Mouse (Mus musculus): ENCODE results near the gene Gm21988.

The Gm21988 gene

GRCm38 (mm10) chr11:70236717-70237116 is 2.9 kb downstream of the Gm21988 start:
- DNase-seq (ENCODE audit: low spot score): no peak

GRCm38 (mm10) chr11:70235254-70235900 is 4.3 kb downstream of the Gm21988 start:
- no peak for DNase-seq (ENCODE audit: low spot score)

DNA sequence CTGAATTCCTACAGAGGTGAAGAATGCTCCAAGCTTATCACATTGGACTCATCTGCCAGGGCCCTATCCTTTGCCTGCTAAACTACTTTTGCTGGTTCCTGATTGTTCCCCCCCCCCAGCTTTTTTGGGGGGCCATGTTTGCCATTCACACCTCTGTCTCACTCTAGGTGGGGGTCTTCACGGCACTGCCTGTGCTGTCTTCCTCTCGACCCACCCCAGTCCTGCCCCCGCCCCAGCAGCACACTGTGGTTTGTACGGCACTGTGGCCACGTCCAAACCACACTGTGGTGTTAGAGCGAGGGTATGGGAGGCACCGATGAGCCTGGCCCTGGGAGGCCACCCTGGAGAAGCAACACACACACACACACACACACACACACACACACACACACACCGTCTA is 5.1 kb downstream of the Gm21988 start:
- DNase-seq (ENCODE audit: low spot score): no peak

DNA sequence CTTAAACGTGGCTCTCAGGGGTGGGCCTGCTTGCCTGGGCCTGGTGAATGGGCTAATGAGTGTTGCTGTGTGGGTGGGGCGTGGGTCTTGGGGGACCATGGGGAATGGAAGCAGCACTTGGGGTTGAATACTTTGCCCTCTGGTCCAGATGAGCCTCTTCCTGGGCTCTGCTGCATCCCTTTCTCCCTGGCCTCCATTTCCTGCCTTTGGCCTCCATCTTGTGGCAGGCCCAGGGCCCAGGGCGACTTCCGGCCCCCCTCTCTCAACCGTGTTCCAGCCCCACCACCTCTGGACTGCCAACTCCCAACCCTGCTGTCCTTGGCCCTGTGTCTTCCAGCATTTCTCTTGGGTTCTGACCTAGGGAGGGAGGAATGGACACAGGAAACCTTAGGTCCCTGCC is 5.6 kb downstream of the Gm21988 start:
- DNase-seq (ENCODE audit: low spot score): no peak

DNA sequence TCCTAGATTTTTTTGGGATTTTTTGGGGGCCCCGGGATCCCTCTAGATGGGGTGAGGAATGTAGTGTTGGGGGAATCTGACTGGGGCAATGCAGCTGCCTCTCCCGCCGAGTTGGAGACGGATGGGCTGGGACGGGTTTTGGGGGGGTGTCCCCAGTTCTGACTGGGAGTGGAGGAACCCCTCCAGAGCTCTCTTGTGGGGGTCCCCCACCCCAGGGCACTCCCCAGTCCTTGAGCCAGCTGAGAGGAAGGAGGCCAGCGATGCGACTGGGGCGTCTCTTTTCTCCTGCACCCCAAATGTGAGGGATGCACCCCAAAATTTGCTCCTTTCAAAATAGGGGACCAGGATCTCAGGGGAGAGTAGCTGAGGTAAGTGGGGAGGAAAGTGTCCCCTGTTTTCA is 6.6 kb downstream of the Gm21988 start:
- DNase-seq (ENCODE audit: low spot score): no peak

DNA sequence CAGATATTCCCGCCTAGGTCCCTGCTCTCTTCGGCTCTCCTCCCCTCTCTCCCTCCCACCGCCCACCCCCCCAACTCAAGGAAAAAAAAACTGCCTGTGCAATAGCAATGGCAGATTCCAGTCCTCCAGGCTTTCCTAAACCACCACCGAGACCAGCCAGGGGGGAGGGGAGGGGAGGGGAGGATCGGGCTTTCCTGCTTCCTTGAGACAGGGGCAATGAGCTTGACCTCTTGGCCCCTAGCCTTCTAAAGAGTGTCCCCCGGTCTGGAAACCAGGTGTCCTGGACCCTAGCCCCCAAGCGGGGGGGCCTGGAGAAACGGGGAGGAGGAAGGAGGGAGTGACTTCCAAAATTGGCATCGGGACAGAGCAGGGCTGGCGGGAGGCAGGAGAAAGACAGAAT is 7.1 kb downstream of the Gm21988 start:
- DNase-seq (ENCODE audit: low spot score): peak; percentile 70

DNA sequence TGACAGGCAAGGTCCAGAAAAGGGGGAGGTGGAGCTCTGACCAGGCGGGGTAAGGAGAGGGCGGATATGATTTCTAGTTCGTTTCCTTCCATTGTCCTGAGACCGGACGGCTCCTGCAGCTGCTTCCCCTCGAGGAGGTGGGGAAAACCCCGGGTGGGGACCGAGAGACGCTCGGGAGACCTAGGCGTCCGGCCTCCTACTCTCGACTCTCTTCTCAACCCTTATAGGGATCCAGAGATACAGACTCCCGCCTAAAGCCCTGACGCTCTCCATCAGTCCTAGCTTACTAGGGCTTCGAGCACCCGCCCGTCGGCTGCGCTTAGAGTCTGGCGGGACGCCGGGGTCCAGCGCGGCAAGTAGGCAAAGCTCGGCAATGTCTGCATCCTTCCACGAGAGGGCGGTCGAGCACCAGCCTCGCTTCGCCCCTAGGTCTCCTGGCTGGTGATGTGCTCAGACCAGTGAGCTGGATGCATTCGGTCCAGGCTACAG is 9.3 kb downstream of the Gm21988 start:
- DNase-seq (ENCODE audit: low spot score): peak; percentile 96

DNA sequence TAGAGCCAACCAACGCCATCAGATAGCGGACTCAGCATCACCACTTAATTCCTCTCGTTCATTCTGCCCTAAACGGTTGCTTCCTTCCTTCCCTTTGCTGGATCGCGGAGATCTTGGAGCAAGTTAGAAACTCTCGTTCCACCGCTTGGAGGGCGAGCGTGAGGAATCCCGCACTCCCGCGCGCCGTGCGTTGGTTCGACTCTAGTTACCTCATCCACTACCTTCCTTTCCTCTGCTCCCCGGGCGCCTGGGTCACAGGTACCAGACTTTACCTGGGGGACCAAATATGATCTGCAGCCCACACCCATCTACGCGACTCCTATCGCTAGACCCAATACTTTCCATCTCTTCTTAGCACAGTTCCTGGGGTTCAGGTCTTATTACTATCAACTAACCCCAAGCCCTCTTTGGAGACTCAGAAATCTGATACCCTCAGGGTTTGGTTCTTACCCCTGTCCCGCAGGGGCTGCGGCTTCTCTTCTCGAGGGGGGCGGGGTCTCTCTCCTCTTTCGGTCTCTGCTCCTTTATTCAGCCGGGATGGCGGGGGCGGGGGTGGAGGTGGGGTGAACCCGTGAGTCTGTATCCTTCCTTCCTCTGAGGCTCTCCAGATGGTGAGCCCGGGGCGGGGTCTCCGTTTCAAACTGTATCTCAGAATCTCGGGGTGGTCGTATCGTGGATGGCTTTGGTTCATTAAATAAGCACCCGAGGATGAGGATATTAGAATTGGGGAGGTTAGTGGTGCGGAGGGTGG is 10.2 kb downstream of the Gm21988 start, which contains the start of gene Bcl6b:
Bcl6b (minus strand) TSS at position 539 of the 751 bp plus-strand sequence.
- no peak for DNase-seq (ENCODE audit: low spot score)

GRCm38 (mm10) chr11:70228828-70229227 is 10.8 kb downstream of the Gm21988 start:
- peak; percentile 83 for DNase-seq (ENCODE audit: low spot score)

GRCm38 (mm10) chr11:70227661-70228245 is 11.9 kb downstream of the Gm21988 start:
- no peak for DNase-seq (ENCODE audit: low spot score)

DNA sequence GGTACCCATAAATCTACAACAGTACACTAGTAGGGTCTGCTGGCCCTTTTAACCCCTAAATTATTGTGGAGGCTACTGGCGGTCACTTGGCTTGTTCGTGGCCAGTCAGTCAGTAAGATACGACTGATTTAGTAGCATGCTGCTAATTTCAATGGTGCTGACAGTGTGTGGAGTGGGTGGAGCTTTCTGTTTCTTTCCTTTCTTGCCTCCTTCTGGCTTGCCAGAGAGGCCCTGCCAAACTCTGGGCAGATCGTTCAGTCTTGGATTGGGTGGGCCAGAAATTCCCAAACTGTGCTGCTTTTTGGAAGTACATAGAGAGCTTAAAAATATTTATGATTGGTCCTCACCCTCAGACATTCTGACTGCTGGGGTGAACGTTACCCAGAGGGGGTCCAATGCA is 12.5 kb downstream of the Gm21988 start:
- no peak for DNase-seq (ENCODE audit: low spot score)

DNA sequence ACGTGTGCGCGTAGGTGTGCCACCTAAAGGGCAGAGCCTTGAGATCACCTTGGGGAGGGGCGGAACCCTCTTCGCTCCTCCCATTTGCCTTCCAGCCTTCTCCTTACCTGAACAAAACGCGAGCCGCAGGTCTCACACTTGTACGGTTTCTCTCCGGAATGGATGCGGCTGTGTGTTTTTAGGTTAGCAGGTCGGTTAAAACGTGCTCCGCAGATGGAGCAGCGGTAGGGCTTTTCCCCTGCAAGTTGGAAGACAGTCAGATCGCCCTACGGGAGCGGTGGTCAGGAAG is 13.1 kb downstream of the Gm21988 start:
- no peak for DNase-seq (ENCODE audit: low spot score)

DNA sequence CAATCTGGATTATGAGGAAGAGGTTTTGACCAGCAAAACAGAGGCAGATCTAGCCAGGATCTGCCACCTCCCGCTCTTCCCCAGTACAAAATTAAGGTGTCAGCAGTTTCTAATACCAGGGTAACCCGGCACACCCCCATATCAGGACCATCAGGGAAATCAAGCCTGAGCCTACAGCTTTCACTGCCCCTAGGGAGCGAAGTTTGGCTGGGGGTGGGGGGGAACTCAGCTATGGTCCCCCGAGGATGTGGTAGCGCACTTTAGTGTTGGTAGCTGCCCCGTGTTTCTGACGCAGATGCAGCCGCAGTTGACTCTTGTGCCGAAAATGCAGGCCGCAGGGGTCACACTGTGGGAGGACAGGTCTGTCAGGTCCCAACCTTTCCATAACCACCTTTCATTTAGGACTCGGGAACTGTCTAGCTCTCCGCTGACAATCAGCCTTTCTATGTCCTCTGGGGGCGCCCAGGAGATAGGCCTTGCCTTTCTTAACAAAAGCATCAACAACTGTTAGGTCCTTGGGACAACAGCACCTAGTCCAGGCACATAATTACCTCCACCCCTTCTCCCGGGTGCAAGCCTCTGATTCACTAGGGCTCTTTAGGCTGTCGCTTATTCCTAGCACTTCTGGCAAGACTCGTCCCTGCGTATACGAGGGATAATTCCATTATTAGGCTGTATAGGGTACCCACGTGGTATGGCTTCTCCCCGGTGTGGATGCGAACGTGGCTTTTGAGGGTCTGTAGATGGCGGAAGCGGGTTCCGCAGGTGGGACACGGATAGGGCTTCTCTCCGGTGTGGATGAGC is 13.6 kb downstream of the Gm21988 start:
- no peak for DNase-seq (ENCODE audit: low spot score)

GRCm38 (mm10) chr11:70223724-70224123 is 15.9 kb downstream of the Gm21988 start:
- no peak for DNase-seq (ENCODE audit: low spot score)

DNA sequence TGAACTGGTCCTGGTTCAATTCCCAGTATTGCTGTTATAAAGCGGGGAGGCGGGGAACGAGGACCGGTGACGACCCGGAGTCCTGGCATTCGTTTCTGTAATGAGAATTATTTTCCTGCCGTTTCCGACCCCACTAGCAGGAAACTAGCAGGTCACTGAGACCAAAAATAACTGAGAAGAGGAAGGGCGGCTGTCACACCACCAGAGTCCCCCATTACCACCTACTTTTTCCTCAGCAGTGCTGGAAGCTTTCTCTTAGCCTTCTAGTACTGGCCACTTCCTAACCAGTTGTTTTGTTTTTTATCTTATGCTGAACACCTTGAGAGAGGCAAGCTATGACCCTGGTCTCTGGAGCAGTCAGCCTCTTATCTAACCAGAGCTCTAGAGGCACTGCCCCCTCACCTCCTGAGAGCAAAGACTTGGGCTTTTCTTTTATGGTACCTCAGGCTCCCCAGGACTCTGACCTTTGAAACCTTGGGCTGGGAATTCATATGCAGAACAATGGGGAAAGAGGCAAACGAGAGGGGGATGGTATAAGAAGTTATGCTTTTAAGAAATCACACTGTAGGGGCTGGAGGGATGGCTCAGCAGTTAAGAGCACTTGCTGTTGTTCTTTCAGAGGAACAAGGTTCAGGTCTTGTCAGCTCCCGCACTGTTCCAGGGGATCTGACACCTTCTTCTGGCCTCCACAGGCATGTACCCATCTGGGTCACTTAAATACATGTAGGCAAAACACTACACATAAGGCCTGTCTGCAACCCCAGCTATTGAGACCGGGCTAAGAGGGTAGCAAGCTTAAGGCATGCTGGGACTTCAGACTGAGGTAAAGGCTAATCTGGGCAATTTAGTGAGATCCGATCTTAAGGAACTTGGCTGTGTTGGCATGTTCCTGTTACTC is 17.8 kb downstream of the Gm21988 start:
- no peak for DNase-seq (ENCODE audit: low spot score)

DNA sequence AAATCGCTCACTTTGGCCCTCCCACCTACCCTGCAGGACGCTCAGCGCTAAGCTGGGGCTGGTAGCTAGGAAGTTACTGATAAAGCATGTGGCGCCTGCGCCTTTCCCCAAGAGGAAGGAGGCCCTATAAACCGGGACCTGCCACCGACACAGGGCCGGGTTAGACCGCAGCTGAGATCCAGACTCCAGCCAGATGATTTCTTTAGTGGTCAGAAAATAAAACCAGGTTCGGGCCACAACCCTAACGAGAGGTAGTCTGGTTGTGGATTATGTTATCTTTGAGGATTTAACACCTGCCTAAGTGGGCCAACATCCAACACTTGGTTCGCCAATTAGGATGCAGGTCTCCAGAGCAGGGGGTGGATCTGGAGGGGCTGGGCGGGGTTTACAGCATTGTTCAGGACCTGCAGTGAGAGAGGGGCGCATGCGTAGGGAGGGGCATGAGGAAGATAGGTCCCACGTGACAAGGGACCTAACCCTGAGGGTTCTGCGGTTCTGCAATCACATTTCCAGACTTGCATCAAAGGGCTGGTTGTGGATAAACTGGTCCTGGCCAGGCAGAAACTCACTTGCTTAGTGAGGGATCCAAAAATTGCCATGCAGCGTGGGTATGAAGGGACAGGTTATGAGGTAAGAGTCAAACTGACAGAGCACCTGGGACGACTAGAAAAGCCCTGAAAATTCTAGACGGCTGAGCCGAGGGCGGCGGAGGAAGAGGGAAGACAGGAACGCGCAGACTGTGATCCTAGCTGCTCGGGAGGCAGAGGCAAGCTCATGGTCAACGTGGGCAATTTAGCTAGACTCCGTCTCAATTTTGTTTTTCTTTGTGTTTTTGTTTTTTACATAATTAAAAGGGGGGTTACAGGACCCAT is 18.7 kb downstream of the Gm21988 start, which contains the start of gene Slc16a13:
Slc16a13 (minus strand) TSS at position 334 of the 872 bp plus-strand sequence.
- peak; percentile 97 for DNase-seq (ENCODE audit: low spot score)

DNA sequence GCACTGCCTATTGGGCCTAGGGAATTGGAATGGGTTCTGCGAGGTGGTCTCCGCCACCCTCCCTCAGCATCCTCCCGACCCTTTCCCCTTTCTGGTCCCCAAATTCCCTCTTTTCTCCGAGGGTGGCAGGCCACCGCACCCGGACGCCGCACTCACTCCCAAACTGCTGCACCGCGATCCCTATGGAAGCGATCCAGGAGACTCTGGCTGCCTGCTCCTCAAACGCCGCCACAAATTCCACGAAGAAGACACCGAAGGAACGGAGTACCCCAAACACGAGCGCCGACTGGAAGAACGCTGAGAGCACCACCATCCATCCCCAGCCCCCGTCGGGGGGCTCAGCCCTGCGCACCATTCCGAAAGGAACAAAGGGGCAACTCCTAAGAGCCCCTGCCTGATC is 19.3 kb downstream of the Gm21988 start:
- no peak for DNase-seq (ENCODE audit: low spot score)

GRCm38 (mm10) chr11:70219873-70220272 is 19.8 kb downstream of the Gm21988 start:
- no peak for DNase-seq (ENCODE audit: low spot score)

DNA sequence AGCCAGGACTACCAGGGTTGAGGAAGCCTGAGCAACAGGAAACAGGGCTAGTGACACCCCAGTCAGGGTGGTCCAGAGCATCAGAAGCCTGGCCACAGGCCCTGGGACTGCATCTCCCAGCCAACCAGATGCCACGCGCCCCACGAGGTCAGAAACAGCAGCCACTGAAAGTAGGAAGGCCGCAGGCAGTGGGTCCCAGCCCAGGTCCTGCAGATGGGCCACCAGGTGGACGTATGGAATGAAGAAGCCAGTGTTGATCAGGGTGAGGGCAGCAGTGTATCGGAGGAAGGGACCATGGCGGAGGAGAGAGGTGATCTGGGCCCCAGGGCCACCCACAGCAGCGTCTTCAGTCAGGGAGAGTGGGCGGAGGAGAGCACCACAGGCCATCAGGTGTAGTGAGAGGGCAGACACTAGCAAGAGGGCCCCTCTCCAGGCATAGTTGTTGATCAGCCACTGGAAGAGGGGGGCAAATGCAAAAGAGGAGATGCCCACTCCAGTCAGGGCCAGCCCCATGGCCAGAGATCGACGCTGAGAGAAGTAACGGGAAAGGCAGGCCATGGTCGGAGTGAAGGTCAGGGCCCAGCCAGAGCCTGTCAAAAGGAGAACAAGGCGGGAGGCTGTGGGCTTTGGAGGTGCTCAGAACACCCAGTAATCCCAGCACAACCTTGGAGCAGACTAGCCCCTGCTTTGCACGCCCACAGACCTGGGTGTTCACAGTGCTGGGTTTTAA is 20.7 kb downstream of the Gm21988 start:
- DNase-seq (ENCODE audit: low spot score): no peak

GRCm38 (mm10) chr11:70218039-70218438 is 21.6 kb downstream of the Gm21988 start:
- no peak for DNase-seq (ENCODE audit: low spot score)
